Mouse (Mus musculus): ENCODE results near the gene Stk33. TPM values are rescaled to one million over a fixed set of nuclear protein-coding genes. Genes with fewer than 3 reads are reported as not detected.

Gene Stk33
- polyA plus RNA-seq, 1 experiment from 2014 or later: 6.2 TPM

GRCm38 (mm10) chr7:109326813-109327212 is 112.1 kb downstream of the Stk33 start:
- no peak overlapping the region for H3K4me3 ChIP-seq (ENCODE audit: low read depth, low read length)
- DNase-seq (ENCODE audit: low spot score): no peak
- no peaks in the 10 kb centered on the region for H3K27me3 ChIP-seq (replicated peaks; ENCODE audit: control insufficient read depth, insufficient read depth, low read length)
- no peak overlapping the region for H3K9ac ChIP-seq (ENCODE audit: low read depth, low read length)
- no peak for ATAC-seq (ENCODE audit: low read depth)
- no peak overlapping the region for H3K27ac ChIP-seq (replicated peaks; ENCODE audit: low read depth, low read length)
- no peaks in the 10 kb centered on the region for H3K36me3 ChIP-seq (ENCODE audit: control insufficient read depth, insufficient read depth, low read length)
- WGBS: 73% methylated on average over 4 of the region's 4 CpGs
- H3K4me1 ChIP-seq (ENCODE audit: control insufficient read depth, insufficient read depth, low read length): no peaks in the 10 kb centered on the region
- no peaks in the 10 kb centered on the region for H3K9me3 ChIP-seq (ENCODE audit: control insufficient read depth, low read length)
- H3K4me2 ChIP-seq (ENCODE audit: low read depth, low read length): no peak overlapping the region

GRCm38 (mm10) chr7:109325731-109326130 is 113.2 kb downstream of the Stk33 start:
- 86% methylated on average over 3 of the region's 3 CpGs for WGBS
- ATAC-seq (ENCODE audit: low read depth): no peak
- H3K4me2 ChIP-seq (ENCODE audit: low read depth, low read length): no peak overlapping the region
- H3K36me3 ChIP-seq (ENCODE audit: control insufficient read depth, insufficient read depth, low read length): no peaks in the 10 kb centered on the region
- DNase-seq (ENCODE audit: low spot score): no peak
- no peaks in the 10 kb centered on the region for H3K27me3 ChIP-seq (replicated peaks; ENCODE audit: control insufficient read depth, insufficient read depth, low read length)
- H3K4me3 ChIP-seq (ENCODE audit: low read depth, low read length): no peak overlapping the region
- H3K27ac ChIP-seq (replicated peaks; ENCODE audit: low read depth, low read length): no peak overlapping the region
- H3K4me1 ChIP-seq (ENCODE audit: control insufficient read depth, insufficient read depth, low read length): no peaks in the 10 kb centered on the region
- H3K9ac ChIP-seq (ENCODE audit: low read depth, low read length): no peak overlapping the region
- no peaks in the 10 kb centered on the region for H3K9me3 ChIP-seq (ENCODE audit: control insufficient read depth, low read length)

GRCm38 (mm10) chr7:109325169-109325568 is 113.7 kb downstream of the Stk33 start:
- Histone ChIP-seq H3K4me3 (ENCODE audit: low read depth, low read length) (no peak overlapping the region), H3K4me2 (ENCODE audit: low read depth, low read length) (no peak overlapping the region), H3K9me3 (ENCODE audit: control insufficient read depth, low read length) (no peaks in the 10 kb centered on the region), H3K4me1 (ENCODE audit: control insufficient read depth, insufficient read depth, low read length) (no peaks in the 10 kb centered on the region), H3K27me3 (replicated peaks; ENCODE audit: control insufficient read depth, insufficient read depth, low read length) (no peaks in the 10 kb centered on the region), H3K9ac (ENCODE audit: low read depth, low read length) (no peak overlapping the region), H3K36me3 (ENCODE audit: control insufficient read depth, insufficient read depth, low read length) (no peaks in the 10 kb centered on the region), H3K27ac (replicated peaks; ENCODE audit: low read depth, low read length) (no peak overlapping the region)
- no peak for ATAC-seq (ENCODE audit: low read depth)
- 80% methylated on average over 9 of the region's 9 CpGs for WGBS
- DNase-seq (ENCODE audit: low spot score): no peak

GRCm38 (mm10) chr7:109309506-109309905 is 129.4 kb downstream of the Stk33 start:
- Histone ChIP-seq H3K36me3 (ENCODE audit: control insufficient read depth, insufficient read depth, low read length) (no peaks in the 10 kb centered on the region), H3K27ac (replicated peaks; ENCODE audit: low read depth, low read length) (no peak overlapping the region), H3K4me1 (ENCODE audit: control insufficient read depth, insufficient read depth, low read length) (no peaks in the 10 kb centered on the region), H3K9me3 (ENCODE audit: control insufficient read depth, low read length) (no peaks in the 10 kb centered on the region), H3K9ac (ENCODE audit: low read depth, low read length) (no peak overlapping the region), H3K4me2 (ENCODE audit: low read depth, low read length) (no peak overlapping the region), H3K4me3 (ENCODE audit: low read depth, low read length) (no peak overlapping the region), H3K27me3 (replicated peaks; ENCODE audit: control insufficient read depth, insufficient read depth, low read length) (no peaks in the 10 kb centered on the region)
- ATAC-seq (ENCODE audit: low read depth): no peak
- no peak for DNase-seq (ENCODE audit: low spot score)
- 82% methylated on average over 2 of the region's 2 CpGs for WGBS

- H3K4me2 ChIP-seq (ENCODE audit: low read depth, low read length): no peak overlapping the region
- no peaks in the 10 kb centered on the region for H3K9me3 ChIP-seq (ENCODE audit: control insufficient read depth, low read length)
- 83% methylated on average over 3 of the region's 3 CpGs for WGBS
- no peaks in the 10 kb centered on the region for H3K27me3 ChIP-seq (replicated peaks; ENCODE audit: control insufficient read depth, insufficient read depth, low read length)
- H3K4me1 ChIP-seq (ENCODE audit: control insufficient read depth, insufficient read depth, low read length): no peaks in the 10 kb centered on the region
- H3K36me3 ChIP-seq (ENCODE audit: control insufficient read depth, insufficient read depth, low read length): no peaks in the 10 kb centered on the region
- no peak overlapping the region for H3K9ac ChIP-seq (ENCODE audit: low read depth, low read length)
- H3K27ac ChIP-seq (replicated peaks; ENCODE audit: low read depth, low read length): no peak overlapping the region
- no peak overlapping the region for H3K4me3 ChIP-seq (ENCODE audit: low read depth, low read length)
- no peak for DNase-seq (ENCODE audit: low spot score)
- ATAC-seq (ENCODE audit: low read depth): no peak
Measured at GRCm38 (mm10) chr7:109295807-109296206, 143.1 kb downstream of the Stk33 start.

- H3K4me1 ChIP-seq (ENCODE audit: control insufficient read depth, insufficient read depth, low read length): no peaks in the 10 kb centered on the region
- H3K27me3 ChIP-seq (replicated peaks; ENCODE audit: control insufficient read depth, insufficient read depth, low read length): no peaks in the 10 kb centered on the region
- DNase-seq (ENCODE audit: low spot score): no peak
- H3K27ac ChIP-seq (replicated peaks; ENCODE audit: low read depth, low read length): no peak overlapping the region
- no peak overlapping the region for H3K4me2 ChIP-seq (ENCODE audit: low read depth, low read length)
- H3K9me3 ChIP-seq (ENCODE audit: control insufficient read depth, low read length): no peaks in the 10 kb centered on the region
- no peaks in the 10 kb centered on the region for H3K36me3 ChIP-seq (ENCODE audit: control insufficient read depth, insufficient read depth, low read length)
- no peak for ATAC-seq (ENCODE audit: low read depth)
- WGBS: 87% methylated on average over 5 of the region's 5 CpGs
- no peak overlapping the region for H3K9ac ChIP-seq (ENCODE audit: low read depth, low read length)
- H3K4me3 ChIP-seq (ENCODE audit: low read depth, low read length): no peak overlapping the region
Measured at GRCm38 (mm10) chr7:109295351-109295750, 143.5 kb downstream of the Stk33 start.

- no peaks in the 10 kb centered on the region for H3K9me3 ChIP-seq (ENCODE audit: control insufficient read depth, low read length)
- WGBS: 26% methylated on average over 2 of the region's 2 CpGs
- H3K4me1 ChIP-seq (ENCODE audit: control insufficient read depth, insufficient read depth, low read length): no peaks in the 10 kb centered on the region
- DNase-seq (ENCODE audit: low spot score): no peak
- no peak overlapping the region for H3K4me3 ChIP-seq (ENCODE audit: low read depth, low read length)
- H3K27ac ChIP-seq (replicated peaks; ENCODE audit: low read depth, low read length): no peak overlapping the region
- no peaks in the 10 kb centered on the region for H3K27me3 ChIP-seq (replicated peaks; ENCODE audit: control insufficient read depth, insufficient read depth, low read length)
- no peak overlapping the region for H3K9ac ChIP-seq (ENCODE audit: low read depth, low read length)
- H3K36me3 ChIP-seq (ENCODE audit: control insufficient read depth, insufficient read depth, low read length): no peaks in the 10 kb centered on the region
- no peak for ATAC-seq (ENCODE audit: low read depth)
- H3K4me2 ChIP-seq (ENCODE audit: low read depth, low read length): no peak overlapping the region
Measured at GRCm38 (mm10) chr7:109290501-109290900, 148.4 kb downstream of the Stk33 start.

- Histone ChIP-seq H3K27ac (replicated peaks; ENCODE audit: low read depth, low read length) (no peak overlapping the region), H3K9ac (ENCODE audit: low read depth, low read length) (no peak overlapping the region), H3K4me1 (ENCODE audit: control insufficient read depth, insufficient read depth, low read length) (no peaks in the 10 kb centered on the region), H3K9me3 (ENCODE audit: control insufficient read depth, low read length) (no peaks in the 10 kb centered on the region), H3K27me3 (replicated peaks; ENCODE audit: control insufficient read depth, insufficient read depth, low read length) (no peaks in the 10 kb centered on the region), H3K4me2 (ENCODE audit: low read depth, low read length) (no peak overlapping the region), H3K36me3 (ENCODE audit: control insufficient read depth, insufficient read depth, low read length) (no peaks in the 10 kb centered on the region), H3K4me3 (ENCODE audit: low read depth, low read length) (no peak overlapping the region)
- no peak for DNase-seq (ENCODE audit: low spot score)
- ATAC-seq (ENCODE audit: low read depth): no peak
- 55% methylated on average over 6 of the region's 6 CpGs for WGBS
Measured at GRCm38 (mm10) chr7:109289106-109289505, 149.8 kb downstream of the Stk33 start.

- no peak overlapping the region for H3K4me2 ChIP-seq (ENCODE audit: low read depth, low read length)
- peaks cover 3% of the 10 kb centered on the region; the same call in 1 of the 2 replicates for H3K4me1 ChIP-seq (ENCODE audit: control insufficient read depth, insufficient read depth, low read length)
- H3K27me3 ChIP-seq (replicated peaks; ENCODE audit: control insufficient read depth, insufficient read depth, low read length): no peaks in the 10 kb centered on the region
- WGBS: 85% methylated on average over 4 of the region's 4 CpGs
- no peaks in the 10 kb centered on the region for H3K9me3 ChIP-seq (ENCODE audit: control insufficient read depth, low read length)
- H3K36me3 ChIP-seq (ENCODE audit: control insufficient read depth, insufficient read depth, low read length): no peaks in the 10 kb centered on the region
- H3K9ac ChIP-seq (ENCODE audit: low read depth, low read length): no peak overlapping the region
- DNase-seq (ENCODE audit: low spot score): no peak
- ATAC-seq (ENCODE audit: low read depth): no peak
- no peak overlapping the region for H3K27ac ChIP-seq (replicated peaks; ENCODE audit: low read depth, low read length)
- H3K4me3 ChIP-seq (ENCODE audit: low read depth, low read length): no peak overlapping the region
Measured at GRCm38 (mm10) chr7:109282106-109282505, 156.8 kb downstream of the Stk33 start.
